Mouse (Mus musculus) brain, embryonic 18.5 days (tissue): ENCODE measurements around the gene Zmpste24.

Experiments used
- DNase-seq: peaks from one replicate; pipeline ENCODE4 v3.0.0-alpha.2; 2012; ENCODE audit warnings: low read depth, low spot score

Gene Zmpste24

GRCm38 (mm10) chr4:121033006-121033405 lies 65.0 kb downstream of the Zmpste24 start:
- no peak for DNase-seq

- no peak for DNase-seq
Measured at GRCm38 (mm10) chr4:121031440-121031839, 66.6 kb downstream of the Zmpste24 start.

- DNase-seq: no peak
Measured at GRCm38 (mm10) chr4:121029632-121030031, 68.4 kb downstream of the Zmpste24 start.

DNA sequence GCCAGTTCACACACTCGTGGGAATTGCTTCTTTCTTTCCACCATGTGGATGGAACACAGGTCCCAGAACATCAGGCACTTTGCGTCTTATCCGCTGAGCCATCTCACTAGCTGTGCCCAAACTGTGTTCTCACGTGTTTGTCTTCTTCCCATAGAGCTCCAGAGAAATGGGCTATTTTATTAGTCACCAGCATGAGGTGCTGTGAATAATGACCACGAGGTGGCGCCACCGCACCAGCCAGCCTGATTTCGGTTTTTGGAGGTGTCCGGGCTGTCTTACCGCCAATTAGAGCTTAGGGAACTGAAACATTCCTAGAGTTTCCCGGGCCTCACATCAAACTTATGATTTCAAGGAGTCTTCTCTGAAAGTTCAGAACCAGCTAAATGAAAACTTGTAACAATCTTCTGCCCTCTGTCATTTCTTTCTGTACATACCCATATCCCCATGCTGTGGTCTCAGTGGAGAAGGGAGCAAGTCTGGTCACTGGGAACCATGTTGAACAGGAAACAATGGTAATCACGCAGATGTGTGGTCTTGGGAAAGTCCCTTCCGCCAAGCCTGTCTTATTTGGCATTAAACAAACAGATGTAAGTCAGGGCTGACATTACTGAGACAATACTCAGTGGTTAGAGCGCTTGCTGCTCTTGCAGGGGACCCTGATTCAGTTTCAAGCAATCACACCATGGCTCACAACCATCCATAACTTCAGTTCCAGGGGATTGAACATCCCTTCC lies 69.2 kb downstream of the Zmpste24 start:
- DNase-seq: no peak

DNA sequence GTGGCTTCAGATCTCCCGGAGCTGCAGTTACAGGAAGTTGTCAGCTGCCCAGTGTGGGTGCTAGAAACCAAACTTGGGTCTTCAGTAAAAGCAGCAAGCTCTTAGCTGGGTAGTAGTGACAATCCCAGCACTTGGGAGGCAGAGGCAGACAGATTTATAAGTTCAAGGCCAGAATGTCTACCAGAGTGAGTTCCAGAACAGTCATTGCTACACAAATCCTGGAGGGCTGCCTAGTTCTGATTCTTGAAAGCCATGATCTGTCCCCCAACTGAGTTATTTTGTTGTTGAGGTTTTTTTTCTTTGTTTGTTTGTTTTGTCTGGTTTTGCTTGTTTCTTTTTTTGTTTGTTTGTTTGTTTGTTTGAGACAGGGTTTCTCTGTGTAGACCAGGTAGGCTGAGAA lies 69.9 kb downstream of the Zmpste24 start:
- DNase-seq: no peak

DNA sequence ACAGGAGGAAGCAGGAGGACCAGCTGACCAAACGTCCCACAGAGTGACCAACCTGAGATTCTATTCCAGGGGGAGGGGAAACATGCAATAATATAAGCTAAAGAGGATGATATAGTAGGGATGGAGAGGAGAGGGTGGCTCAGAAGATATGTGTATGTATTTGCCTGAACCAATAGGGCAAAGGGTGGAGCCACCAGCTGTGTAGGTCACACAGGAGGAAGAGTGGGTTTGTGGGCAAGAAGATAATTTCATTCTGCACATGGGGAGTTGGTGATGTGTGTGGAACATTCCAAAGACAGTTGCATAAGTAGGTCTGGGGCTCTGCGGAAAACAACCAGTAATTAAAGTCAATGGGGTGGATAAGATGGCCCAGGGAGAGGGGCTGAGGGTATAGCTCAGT lies 72.4 kb downstream of the Zmpste24 start:
- no peak for DNase-seq

DNA sequence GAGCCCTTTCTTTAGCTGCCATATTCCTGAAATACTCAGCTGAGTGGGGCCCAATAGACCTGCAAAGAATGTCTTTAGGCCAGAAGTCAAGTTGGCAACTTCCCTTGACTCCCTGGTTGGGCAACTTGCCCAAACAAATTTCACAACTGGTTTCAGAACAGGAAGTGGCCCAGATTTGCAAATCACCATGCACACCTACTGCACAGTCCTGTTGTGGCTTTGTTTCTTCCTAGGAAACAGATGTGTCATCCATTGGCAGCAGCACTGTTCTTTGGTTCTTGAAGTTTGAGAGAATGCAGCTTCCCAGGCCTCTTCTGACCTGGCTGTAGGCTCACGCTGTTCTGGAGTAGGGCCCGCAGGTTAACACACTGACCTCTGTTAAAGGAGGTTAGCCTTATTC lies 74.1 kb downstream of the Zmpste24 start:
- no peak for DNase-seq

DNA sequence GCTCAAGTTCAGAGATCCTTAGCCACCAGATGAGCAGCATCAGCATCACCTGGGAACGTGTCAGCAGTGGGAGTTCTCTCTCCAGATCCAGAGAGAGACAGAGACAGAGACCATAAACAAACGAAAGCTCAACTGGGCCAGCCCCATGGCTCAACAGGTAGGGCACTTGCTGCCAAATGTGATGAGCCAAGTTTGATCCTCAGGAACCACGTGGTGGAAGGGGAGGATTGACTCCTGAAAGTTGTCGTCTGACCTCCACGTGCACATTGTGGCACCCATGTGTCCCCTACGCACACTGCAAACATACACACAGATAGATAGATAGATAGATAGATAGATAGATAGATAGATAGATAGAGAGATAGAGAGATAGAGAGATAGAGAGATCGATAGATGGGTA lies 74.6 kb downstream of the Zmpste24 start:
- no peak for DNase-seq

GRCm38 (mm10) chr4:121021911-121022310 lies 76.1 kb downstream of the Zmpste24 start:
- no peak for DNase-seq

DNA sequence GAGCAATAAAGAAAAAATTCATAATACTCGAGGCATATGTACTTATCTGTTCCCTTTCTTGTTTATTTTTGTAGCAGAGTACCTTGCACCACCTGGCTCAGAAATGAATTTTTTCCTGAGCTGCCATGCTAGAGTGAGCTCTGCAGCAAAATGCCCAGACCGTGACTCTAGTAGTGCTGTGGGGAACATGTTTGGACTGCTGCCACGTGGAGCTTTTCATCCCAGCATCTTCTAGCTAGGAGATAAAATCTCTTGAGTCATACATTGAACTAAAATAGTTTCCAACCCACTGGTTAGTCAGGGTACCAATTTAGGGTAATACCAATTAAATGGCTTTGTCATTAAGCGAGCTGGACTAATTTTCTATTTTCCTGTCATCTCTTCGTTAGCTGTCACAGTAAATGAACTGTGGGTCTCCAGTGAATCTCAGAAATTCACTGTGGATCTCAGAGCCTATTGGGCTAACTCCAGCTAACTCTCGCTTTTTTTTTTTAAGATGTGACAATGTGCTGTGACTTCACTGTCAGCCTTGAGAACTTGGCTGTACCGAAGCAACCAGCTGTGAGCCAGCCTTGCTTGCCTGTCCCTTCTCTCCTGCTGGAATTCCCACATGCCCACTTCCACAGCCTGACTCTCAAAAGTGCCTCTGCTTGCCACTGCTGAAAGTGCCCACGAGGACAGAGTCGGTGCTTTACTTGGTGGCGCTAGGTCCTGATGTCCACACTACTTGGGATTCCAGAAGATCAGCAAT lies 77.8 kb downstream of the Zmpste24 start:
- DNase-seq: no peak

DNA sequence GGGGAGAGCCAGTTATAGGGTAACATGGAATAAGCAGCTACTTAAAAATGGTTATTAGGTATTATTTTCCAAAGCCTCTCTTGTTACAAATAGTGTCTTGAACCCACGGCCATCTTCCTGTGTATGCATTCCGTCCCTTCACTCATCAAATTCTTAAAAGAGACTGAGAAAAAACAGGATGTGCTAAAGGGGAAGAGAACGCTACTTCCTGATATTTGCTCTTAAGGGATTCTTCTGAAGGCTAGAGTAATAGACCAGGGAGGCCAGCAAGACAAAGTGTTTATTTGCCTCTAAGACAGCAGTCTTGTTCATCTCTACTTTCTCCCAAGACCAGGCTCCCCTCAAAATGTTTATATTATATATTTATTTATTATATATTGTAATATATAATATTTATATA lies 79.8 kb downstream of the Zmpste24 start:
- DNase-seq: no peak

DNA sequence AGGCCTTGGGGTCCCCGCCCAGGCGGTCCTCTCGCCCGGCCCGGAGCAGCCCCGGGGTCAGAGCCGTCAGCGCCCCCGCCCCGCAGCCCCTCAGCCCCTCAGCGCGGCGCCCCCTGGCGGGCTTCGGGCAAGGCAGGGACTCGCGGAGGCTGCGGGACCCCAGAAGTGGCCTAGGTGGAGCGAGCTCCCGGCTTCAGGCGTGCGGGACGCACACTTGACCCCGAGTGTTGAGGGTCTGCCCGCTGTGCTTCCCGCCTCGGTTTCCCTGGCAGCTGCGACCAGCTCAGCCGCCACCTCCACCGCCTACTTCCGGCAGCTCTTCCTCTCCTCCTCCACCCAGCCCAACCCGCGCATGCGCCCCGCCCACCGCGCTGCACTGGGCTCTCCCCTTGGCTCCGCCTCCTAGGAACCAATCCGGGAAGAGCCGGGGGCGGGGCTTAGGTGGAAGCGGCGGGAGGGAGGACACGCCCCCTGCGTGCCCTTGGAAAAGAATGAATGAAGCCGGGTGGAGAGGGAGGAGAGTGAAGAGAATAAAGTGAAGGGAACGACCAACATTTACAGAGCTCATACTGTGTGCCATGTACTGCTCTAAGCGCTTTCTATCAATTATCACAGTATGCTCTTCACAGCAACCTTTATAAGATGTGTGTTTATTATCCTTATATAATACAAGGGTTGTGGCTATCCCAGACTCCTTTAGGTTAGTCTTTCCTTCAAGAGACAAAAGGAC lies 80.9 kb downstream of the Zmpste24 start, which contains the start of gene Smap2:
TSS of gene Smap2 (minus strand) at position 320 of the 730 bp plus-strand sequence.
- peak; percentile 93 for DNase-seq

GRCm38 (mm10) chr4:121016021-121016898 lies 81.8 kb downstream of the Zmpste24 start:
- no peak for DNase-seq

- DNase-seq: no peak
Measured at GRCm38 (mm10) chr4:121015268-121015659, 82.8 kb downstream of the Zmpste24 start.

DNA sequence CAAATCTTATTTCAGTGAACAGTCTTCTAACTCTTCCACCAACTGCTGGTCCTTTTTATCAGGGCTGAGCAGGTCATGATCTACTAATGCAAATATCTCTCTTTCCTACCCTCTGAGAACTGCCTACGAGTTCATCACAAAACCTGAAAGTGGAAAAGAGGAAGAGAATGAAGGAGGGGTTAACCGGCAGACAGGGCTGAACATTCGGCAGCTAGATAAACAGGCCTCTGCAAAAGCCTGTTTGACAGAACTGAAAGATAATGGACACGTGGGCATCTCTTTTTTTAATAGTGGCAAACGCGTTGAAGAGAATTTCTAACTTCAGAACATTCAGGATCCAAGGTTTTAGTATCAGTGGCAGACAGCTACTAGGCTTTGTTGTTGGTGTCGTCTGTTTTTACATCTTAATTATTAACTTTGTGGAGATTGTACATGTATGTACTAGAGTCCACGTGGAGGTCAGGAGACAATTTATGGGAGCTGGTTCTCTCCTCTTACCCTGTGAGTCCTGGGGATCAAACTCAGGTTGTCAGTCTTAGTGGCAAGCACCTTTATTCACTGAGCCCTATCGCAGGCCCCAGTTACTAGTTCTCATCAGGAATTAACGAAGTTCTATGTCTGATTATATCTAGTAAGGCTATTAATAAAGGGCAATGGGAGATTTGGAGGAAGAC lies 83.3 kb downstream of the Zmpste24 start:
- DNase-seq: no peak

- no peak for DNase-seq
Measured at GRCm38 (mm10) chr4:121010770-121011549, 87.1 kb downstream of the Zmpste24 start.
